Mouse (Mus musculus): ENCODE data around the gene BC017158.

DNA sequence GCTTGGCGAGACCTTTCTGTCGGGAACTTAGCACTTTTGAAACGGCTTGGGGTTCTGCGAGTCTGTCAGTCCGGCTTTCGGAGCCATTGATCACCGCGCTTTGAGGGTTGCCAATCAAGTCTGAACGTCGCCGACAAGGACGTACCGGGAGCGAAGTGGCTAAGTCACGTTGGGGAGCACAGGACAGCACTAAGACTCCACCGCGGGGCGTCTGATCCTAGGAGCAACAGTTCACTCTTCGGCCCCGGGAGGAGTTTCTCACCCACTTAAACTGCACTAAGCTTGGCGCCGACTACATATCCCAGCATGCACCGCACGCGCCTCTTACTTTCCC lies 60.4 kb downstream of the BC017158 start:
- TF ChIP-seq CTCF (IDR thresholded peaks at IDR 0.05; ENCODE audit: low read depth, low read length), result no peak
- TF ChIP-seq POLR2A (IDR thresholded peaks at IDR 0.05; ENCODE audit: borderline replicate concordance, low read depth, low read length), result no peak
